Mouse (Mus musculus): ENCODE data around the gene Pex26. TPM values are rescaled to one million over a fixed set of nuclear protein-coding genes. Genes with fewer than 3 reads are reported as not detected.
A peak's percentile ranks its signal among the peaks of the same experiment; 100 is the strongest.

The Pex26 gene
- polyA plus RNA-seq, 1 experiment from 2014 or later, result 8.5 TPM

DNA sequence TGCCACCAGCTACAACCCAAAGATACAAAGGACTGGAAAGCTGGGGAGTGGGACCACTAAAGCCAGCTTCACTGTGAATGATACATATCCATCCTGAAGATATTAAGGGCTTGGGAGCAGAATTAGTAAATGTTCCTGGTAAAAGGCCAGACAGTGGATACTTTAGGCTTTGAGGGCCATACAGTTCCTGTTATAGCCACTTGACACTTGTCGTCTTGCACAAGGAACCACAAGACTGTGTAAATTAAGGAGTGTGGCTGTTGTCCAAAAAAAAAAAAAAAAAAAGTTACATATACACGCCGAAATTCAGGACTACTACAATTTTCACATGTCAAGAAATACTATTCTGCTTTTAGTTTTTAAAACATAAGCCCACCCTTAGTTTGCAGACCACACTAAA, 35.1 kb upstream of the Pex26 start:
- Histone ChIP-seq H3K27ac (replicated peaks) (no peak overlapping the region), H3K4me1 (peaks cover 48% of the 10 kb centered on the region), H3K4me3 (no peak overlapping the region), H3K36me3 (no peaks in the 10 kb centered on the region), H3K27me3 (ENCODE audit: low read depth, poor library complexity, severe bottlenecking) (no peaks in the 10 kb centered on the region), H3K9me3 (replicated peaks) (no peaks in the 10 kb centered on the region)
- 61% methylated on average over 3 of the region's 3 CpGs for WGBS
- no peak for DNase-seq (ENCODE audit: low spot score)

GRCm38 (mm10) chr6:121149420-121149819, 34.0 kb upstream of the Pex26 start:
- no peak for DNase-seq (ENCODE audit: low spot score)
- no peak overlapping the region for H3K4me3 ChIP-seq
- peaks cover 42% of the 10 kb centered on the region for H3K4me1 ChIP-seq
- no peaks in the 10 kb centered on the region for H3K9me3 ChIP-seq (replicated peaks)
- WGBS, result 80% methylated on average over 3 of the region's 3 CpGs
- no peaks in the 10 kb centered on the region for H3K27me3 ChIP-seq (ENCODE audit: low read depth, poor library complexity, severe bottlenecking)
- no peak overlapping the region for H3K27ac ChIP-seq (replicated peaks)
- H3K36me3 ChIP-seq, result no peaks in the 10 kb centered on the region

DNA sequence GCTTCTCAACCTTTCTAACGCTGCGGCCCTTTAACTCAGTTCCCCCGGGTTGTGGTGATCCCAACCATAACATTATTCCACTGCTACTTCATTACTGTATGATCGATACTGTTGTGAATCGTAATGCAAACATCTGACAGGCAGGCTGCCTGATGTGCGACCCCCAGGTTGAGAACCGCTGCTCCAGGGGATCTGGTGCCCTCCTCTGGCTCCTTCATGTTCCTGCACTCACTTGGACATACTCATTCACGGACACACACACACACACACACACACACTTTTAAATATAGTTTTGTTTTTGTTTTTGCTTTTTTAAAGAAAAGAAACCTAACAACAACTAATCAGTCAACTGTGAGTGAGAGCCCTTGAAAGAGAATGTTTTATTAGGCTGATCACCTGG, 33.3 kb upstream of the Pex26 start:
- Histone ChIP-seq H3K4me1 (peaks cover 36% of the 10 kb centered on the region), H3K4me3 (no peak overlapping the region), H3K36me3 (no peaks in the 10 kb centered on the region), H3K9me3 (replicated peaks) (no peaks in the 10 kb centered on the region), H3K27ac (replicated peaks) (no peak overlapping the region), H3K27me3 (ENCODE audit: low read depth, poor library complexity, severe bottlenecking) (no peaks in the 10 kb centered on the region)
- DNase-seq (ENCODE audit: low spot score), result no peak
- 94% methylated on average over 8 of the region's 8 CpGs for WGBS

DNA sequence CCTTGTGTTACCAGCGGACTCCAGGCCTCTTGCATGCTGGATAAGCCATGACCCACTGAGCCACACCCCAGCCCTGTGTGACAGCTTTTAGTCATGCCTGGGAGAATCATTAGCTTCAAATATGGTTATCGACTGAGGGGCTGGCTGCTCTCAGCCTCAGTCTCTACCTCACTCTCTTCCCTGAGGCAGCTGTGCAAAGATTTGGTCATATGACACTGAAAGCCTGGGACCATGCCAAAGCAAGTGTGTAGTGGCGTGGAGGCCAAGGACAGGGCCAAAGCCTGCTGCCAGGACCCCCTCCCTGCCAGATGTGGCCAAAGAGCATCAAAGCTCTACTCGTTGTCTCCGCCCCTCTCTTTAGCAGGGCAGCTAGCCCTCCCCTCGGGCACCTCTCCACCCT, 31.7 kb upstream of the Pex26 start:
- H3K36me3 ChIP-seq, result no peaks in the 10 kb centered on the region
- no peak overlapping the region for H3K27ac ChIP-seq (replicated peaks)
- no peak overlapping the region for H3K4me3 ChIP-seq
- 70% methylated on average over 6 of the region's 6 CpGs for WGBS
- no peaks in the 10 kb centered on the region for H3K9me3 ChIP-seq (replicated peaks)
- peaks cover 20% of the 10 kb centered on the region for H3K4me1 ChIP-seq
- no peaks in the 10 kb centered on the region for H3K27me3 ChIP-seq (ENCODE audit: low read depth, poor library complexity, severe bottlenecking)
- DNase-seq (ENCODE audit: low spot score), result no peak

DNA sequence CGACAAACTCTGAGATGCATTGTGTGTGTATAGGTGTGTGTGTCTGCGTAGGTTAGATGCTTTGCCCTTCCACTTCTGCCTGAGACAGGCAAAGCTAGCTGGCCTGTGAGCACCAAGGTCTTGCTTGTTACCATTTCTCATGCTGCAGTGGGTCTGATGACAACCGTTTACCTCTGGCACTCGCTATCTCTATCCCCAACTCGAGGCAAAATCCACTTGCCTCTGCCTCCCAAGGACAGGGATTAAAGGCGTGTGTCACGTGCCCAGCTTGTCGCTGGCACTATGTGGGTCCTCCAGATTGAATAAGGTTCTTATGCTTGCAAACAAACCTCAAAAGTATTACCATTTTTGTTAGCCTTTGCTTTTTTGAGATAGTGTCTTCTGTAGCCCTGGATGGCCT, 30.3 kb upstream of the Pex26 start:
- Histone ChIP-seq H3K9me3 (replicated peaks) (no peaks in the 10 kb centered on the region), H3K27ac (replicated peaks) (no peak overlapping the region), H3K27me3 (ENCODE audit: low read depth, poor library complexity, severe bottlenecking) (no peaks in the 10 kb centered on the region), H3K4me1 (peaks cover 6% of the 10 kb centered on the region; the same call in 1 of the 2 replicates), H3K36me3 (no peaks in the 10 kb centered on the region), H3K4me3 (no peak overlapping the region)
- no peak for DNase-seq (ENCODE audit: low spot score)
- WGBS, result 84% methylated on average over 8 of the region's 8 CpGs

GRCm38 (mm10) chr6:121154451-121155300, 28.8 kb upstream of the Pex26 start:
- H3K36me3 ChIP-seq, result no peaks in the 10 kb centered on the region
- 93% methylated on average over 16 of the region's 16 CpGs for WGBS
- H3K4me1 ChIP-seq, result peaks cover 5% of the 10 kb centered on the region; the same call in 1 of the 2 replicates
- no peaks in the 10 kb centered on the region for H3K9me3 ChIP-seq (replicated peaks)
- DNase-seq (ENCODE audit: low spot score), result no peak
- no peak overlapping the region for H3K27ac ChIP-seq (replicated peaks)
- no peak overlapping the region for H3K4me3 ChIP-seq
- no peaks in the 10 kb centered on the region for H3K27me3 ChIP-seq (ENCODE audit: low read depth, poor library complexity, severe bottlenecking)

- Histone ChIP-seq H3K4me3 (no peak overlapping the region), H3K27ac (replicated peaks) (0 out of 2 replicates have a peak overlapping the region, but pooled peaks have one; percentile 3), H3K36me3 (no peaks in the 10 kb centered on the region), H3K9me3 (replicated peaks) (no peaks in the 10 kb centered on the region), H3K27me3 (ENCODE audit: low read depth, poor library complexity, severe bottlenecking) (no peaks in the 10 kb centered on the region), H3K4me1 (peaks cover 5% of the 10 kb centered on the region; the same call in 1 of the 2 replicates)
- WGBS, result 93% methylated on average over 2 of the region's 2 CpGs
- no peak for DNase-seq (ENCODE audit: low spot score)
Measured at GRCm38 (mm10) chr6:121156030-121156429, 27.4 kb upstream of the Pex26 start.

DNA sequence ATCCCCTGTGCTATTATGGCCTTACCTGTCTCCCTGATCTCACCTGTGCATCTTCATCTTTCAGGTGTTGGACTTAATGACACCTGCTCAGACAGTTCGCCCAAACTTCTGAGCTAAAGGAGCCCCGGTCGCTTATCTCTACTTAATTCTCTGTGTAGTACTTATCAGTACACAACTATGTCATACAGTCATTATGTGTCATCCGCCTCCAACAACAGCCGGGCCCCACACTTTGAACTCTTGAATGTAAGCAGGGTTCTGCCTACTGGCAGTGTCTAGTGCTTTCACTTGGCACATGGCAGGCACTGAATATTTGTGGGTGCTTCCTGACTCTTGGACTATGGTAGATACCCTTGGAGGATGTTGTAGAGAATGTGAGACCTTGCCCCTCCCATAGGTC, 23.9 kb upstream of the Pex26 start:
- no peak for DNase-seq (ENCODE audit: low spot score)
- Histone ChIP-seq H3K36me3 (no peaks in the 10 kb centered on the region), H3K4me3 (no peak overlapping the region), H3K27ac (replicated peaks) (no peak overlapping the region), H3K9me3 (replicated peaks) (no peaks in the 10 kb centered on the region), H3K4me1 (no peaks in the 10 kb centered on the region), H3K27me3 (ENCODE audit: low read depth, poor library complexity, severe bottlenecking) (no peaks in the 10 kb centered on the region; the same call in 1 of the 2 replicates)
- WGBS, result 96% methylated on average over 5 of the region's 5 CpGs

DNA sequence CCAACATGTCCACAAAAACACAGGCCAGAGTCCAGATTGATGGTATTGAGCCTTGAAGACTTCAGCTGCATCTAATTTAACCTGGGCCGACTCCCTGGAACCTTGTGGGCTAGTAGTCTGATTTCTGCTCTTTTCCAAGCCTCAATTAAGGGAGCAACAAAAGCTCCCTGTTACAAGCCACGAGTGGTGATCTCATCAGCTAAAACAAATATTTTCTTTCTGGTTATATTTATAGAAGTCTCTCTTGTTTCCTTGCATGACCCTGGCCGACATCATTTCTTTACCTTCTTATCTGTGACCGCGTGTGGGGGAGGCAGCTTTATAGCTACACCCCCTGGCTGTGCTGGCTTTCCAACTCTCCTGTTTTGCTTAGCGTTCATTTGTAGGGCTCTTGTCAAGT, 23.3 kb upstream of the Pex26 start:
- 77% methylated on average over 6 of the region's 6 CpGs for WGBS
- H3K27ac ChIP-seq (replicated peaks), result no peak overlapping the region
- H3K4me1 ChIP-seq, result no peaks in the 10 kb centered on the region

DNA sequence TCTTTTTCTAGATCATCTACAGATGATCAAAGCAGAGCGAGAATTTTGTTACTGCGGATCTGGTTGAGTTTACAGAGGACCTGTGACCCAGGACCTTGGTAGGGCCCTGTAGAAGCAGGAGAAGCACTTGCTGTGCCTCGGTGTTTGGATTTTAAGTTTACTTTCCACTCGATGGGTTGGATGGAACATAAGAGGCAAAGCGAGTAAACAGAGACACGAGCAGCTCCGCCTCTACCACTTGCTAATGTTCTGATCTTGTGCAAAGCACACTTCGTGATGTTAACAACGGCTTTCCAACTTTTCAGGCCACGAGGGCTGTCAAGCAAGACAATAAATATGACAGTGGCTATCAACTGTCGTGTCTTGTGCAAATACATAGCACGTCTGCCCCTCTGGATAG, 20.9 kb upstream of the Pex26 start:
- H3K36me3 ChIP-seq, result no peaks in the 10 kb centered on the region
- peaks cover 10% of the 10 kb centered on the region for H3K4me1 ChIP-seq
- no peaks in the 10 kb centered on the region; the same call in 1 of the 2 replicates for H3K27me3 ChIP-seq (ENCODE audit: low read depth, poor library complexity, severe bottlenecking)
- no peaks in the 10 kb centered on the region for H3K9me3 ChIP-seq (replicated peaks)
- WGBS, result 91% methylated on average over 12 of the region's 12 CpGs
- DNase-seq (ENCODE audit: low spot score), result no peak
- no peak overlapping the region for H3K4me3 ChIP-seq
- no peak overlapping the region for H3K27ac ChIP-seq (replicated peaks)

More for the DNA sequence above, 23.3 kb upstream of the Pex26 start:
- Histone ChIP-seq H3K36me3 (no peaks in the 10 kb centered on the region), H3K9me3 (replicated peaks) (no peaks in the 10 kb centered on the region), H3K27me3 (ENCODE audit: low read depth, poor library complexity, severe bottlenecking) (no peaks in the 10 kb centered on the region; the same call in 1 of the 2 replicates), H3K4me3 (no peak overlapping the region)
- DNase-seq (ENCODE audit: low spot score), result no peak

- Histone ChIP-seq H3K4me1 (peaks cover 14% of the 10 kb centered on the region), H3K27me3 (ENCODE audit: low read depth, poor library complexity, severe bottlenecking) (no peaks in the 10 kb centered on the region; the same call in 1 of the 2 replicates), H3K9me3 (replicated peaks) (no peaks in the 10 kb centered on the region), H3K36me3 (no peaks in the 10 kb centered on the region), H3K27ac (replicated peaks) (peak overlapping the region; percentile 49), H3K4me3 (no peak overlapping the region)
- WGBS, result 69% methylated on average over 10 of the region's 10 CpGs
- DNase-seq (ENCODE audit: low spot score), result no peak
Measured at GRCm38 (mm10) chr6:121166098-121166552, 17.3 kb upstream of the Pex26 start.

DNA sequence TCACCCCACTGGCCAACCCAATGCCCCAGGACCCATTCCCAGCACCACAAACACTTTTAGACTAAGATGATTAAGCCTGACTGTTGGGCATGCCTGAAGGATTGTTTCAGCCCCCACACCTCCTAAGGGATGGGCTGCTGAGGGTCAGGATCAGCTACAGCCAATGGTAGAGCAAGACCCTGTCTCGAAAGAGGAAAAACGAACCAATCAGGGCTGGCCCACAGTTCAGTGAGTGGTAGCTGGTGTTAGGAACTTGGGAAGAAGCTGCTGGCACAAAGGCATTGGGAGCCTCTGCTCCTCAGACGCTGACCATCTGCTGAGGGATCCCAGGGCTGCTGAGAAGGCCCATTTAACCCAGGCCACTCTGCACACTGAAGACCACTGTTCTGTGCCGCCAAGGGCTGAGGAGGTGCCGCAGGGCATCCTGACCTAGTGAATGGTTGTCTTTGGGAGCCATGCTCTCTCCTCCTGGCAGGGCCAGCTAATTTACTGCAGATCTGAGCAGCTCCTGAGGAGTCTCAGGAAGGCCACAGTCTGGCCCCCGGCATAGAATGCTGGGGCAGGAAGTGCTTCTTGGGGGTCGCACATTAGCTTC, 16.0 kb upstream of the Pex26 start:
- no peak for DNase-seq (ENCODE audit: low spot score)
- Histone ChIP-seq H3K9me3 (replicated peaks) (no peaks in the 10 kb centered on the region), H3K27me3 (ENCODE audit: low read depth, poor library complexity, severe bottlenecking) (no peaks in the 10 kb centered on the region; the same call in 1 of the 2 replicates), H3K4me3 (no peak overlapping the region), H3K27ac (replicated peaks) (no peak overlapping the region; the same call in 1 of the 2 replicates), H3K4me1 (peaks cover 14% of the 10 kb centered on the region), H3K36me3 (no peaks in the 10 kb centered on the region)
- 78% methylated on average over 7 of the region's 7 CpGs for WGBS

DNA sequence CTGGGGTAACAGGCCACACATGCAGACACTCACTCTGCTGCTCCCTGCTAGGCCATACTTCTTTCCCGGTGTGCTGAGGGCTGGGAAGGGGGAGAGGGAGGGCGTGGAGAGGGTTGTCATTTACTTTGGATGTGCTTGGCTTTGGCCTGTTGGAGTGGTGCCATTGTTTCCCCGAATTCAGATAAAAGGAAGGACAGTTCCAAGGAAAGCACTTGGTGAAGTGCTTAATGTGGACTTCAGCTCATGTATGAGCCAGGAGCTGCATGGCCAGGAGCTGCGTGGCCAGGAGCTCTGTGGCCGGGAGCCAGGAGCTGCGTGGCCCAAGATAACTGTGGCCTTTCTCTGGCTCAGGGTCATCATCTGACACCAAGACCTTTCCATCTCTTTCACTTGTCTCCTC, 12.4 kb upstream of the Pex26 start:
- no peak for DNase-seq (ENCODE audit: low spot score)
- WGBS, result 88% methylated on average over 6 of the region's 6 CpGs
- Histone ChIP-seq H3K9me3 (replicated peaks) (no peaks in the 10 kb centered on the region), H3K27me3 (ENCODE audit: low read depth, poor library complexity, severe bottlenecking) (no peaks in the 10 kb centered on the region), H3K36me3 (no peaks in the 10 kb centered on the region), H3K4me3 (no peak overlapping the region), H3K27ac (replicated peaks) (no peak overlapping the region), H3K4me1 (peaks cover 15% of the 10 kb centered on the region)
